27 mouse cellular contexts compared by ENCODE assay signal in genomic region chr7:75411226-75411625, GRCm38 (mm10). TPM values are rescaled to one million over a fixed set of nuclear protein-coding genes. Genes with fewer than 3 reads are reported as not detected.
DNase-seq lines count a peak whose midpoint lies in the region; ATAC-seq and TF ChIP-seq lines count a peak whose summit lies in the region.
"Had no signal": no experiment of that assay in that cellular context is flagged by ENCODE, and none has a peak within 500 bp of the region (broad histone marks: within the 10 kb centered on the region; RNA-seq: fewer than 3 reads in every experiment).

No protein-coding gene starts in this region.

- no peak overlapping the region for H3K4me3 ChIP-seq in stomach, embryonic 16.5 days (replicated peaks; ENCODE audit: low read length)
- no peak overlapping the region for H3K4me3 ChIP-seq in stomach, postnatal 0 days (ENCODE audit: low read depth, low read length)
- H3K4me3 ChIP-seq in embryonic fibroblast, embryonic 13.5 days (ENCODE audit: insufficient read depth, low read length): no peak overlapping the region
- no peak overlapping the region for H3K4me3 ChIP-seq in intestine, postnatal 0 days (ENCODE audit: low read depth, low read length)
- H3K4me3 ChIP-seq in forebrain, postnatal 0 days (ENCODE audit: low read depth, low read length): no peak overlapping the region
- H3K4me3 ChIP-seq: embryonic facial prominence, embryonic 10.5 days; embryonic facial prominence, embryonic 13.5 days; forebrain, embryonic 10.5 days; forebrain, embryonic 13.5 days; heart, adult 2 months; heart, embryonic 10.5 days; heart, embryonic 13.5 days; hindbrain, embryonic 12.5 days; hindbrain, embryonic 15.5 days had no signal

- peak overlapping the region; percentile 54 for H3K27ac ChIP-seq in stomach, embryonic 16.5 days (ENCODE audit: low read length)
- no peak overlapping the region for H3K27ac ChIP-seq in stomach, postnatal 0 days (replicated peaks)
- peak overlapping the region; percentile 95 for H3K27ac ChIP-seq in embryonic fibroblast, embryonic 13.5 days (ENCODE audit: insufficient read depth, low read length)
- peak overlapping the region; percentile 62; the same call in 1 of the 2 replicates for H3K27ac ChIP-seq in intestine, postnatal 0 days (ENCODE audit: low read depth, low read length)
- no peak overlapping the region for H3K27ac ChIP-seq in forebrain, postnatal 0 days (ENCODE audit: low read depth, low read length)
- H3K27ac ChIP-seq: embryonic facial prominence, embryonic 10.5 days; embryonic facial prominence, embryonic 13.5 days; forebrain, embryonic 10.5 days; forebrain, embryonic 13.5 days; heart, adult 2 months; heart, embryonic 10.5 days; heart, embryonic 13.5 days; hindbrain, embryonic 12.5 days; hindbrain, embryonic 15.5 days had no signal

- no peak for DNase-seq in stomach, postnatal 0 days (ENCODE audit: low spot score)
- no peak for DNase-seq in cerebellum, postnatal 14 days
- DNase-seq in embryo, embryonic 10 days (ENCODE audit: low spot score): no peak
- DNase-seq in forebrain, postnatal 0 days: no peak
- DNase-seq: adrenal gland, postnatal 14 days; cerebellum, adult 11-12 months; cerebellum, adult 8-10 months; cerebellum, postnatal 25 days; embryo, embryonic 11 days; gastrocnemius, postnatal 25 days; heart, adult 2 months; heart, postnatal 14 days; kidney, adult 2 months had no signal

- no peaks in the 10 kb centered on the region for H3K36me3 ChIP-seq in stomach, embryonic 16.5 days (ENCODE audit: control insufficient read depth, insufficient read depth, low read length)
- no peaks in the 10 kb centered on the region for H3K36me3 ChIP-seq in stomach, postnatal 0 days (ENCODE audit: control insufficient read depth, insufficient read depth, low read length)
- H3K36me3 ChIP-seq in intestine, postnatal 0 days (ENCODE audit: control insufficient read depth, insufficient read depth): no peaks in the 10 kb centered on the region
- no peaks in the 10 kb centered on the region for H3K36me3 ChIP-seq in forebrain, postnatal 0 days (ENCODE audit: insufficient read depth)
- H3K36me3 ChIP-seq: embryonic facial prominence, embryonic 10.5 days; embryonic facial prominence, embryonic 13.5 days; forebrain, embryonic 10.5 days; heart, embryonic 10.5 days; heart, embryonic 13.5 days; hindbrain, embryonic 12.5 days; hindbrain, embryonic 15.5 days had no signal

- no peak for TF ChIP-seq POLR2A in embryonic fibroblast, embryonic 13.5 days (IDR thresholded peaks at IDR 0.05; ENCODE audit: low read depth, low read length)

- no peak overlapping the region for H3K9ac ChIP-seq in stomach, embryonic 16.5 days (ENCODE audit: low read length)
- no peak overlapping the region for H3K9ac ChIP-seq in stomach, postnatal 0 days (ENCODE audit: low read length)
- no peak overlapping the region for H3K9ac ChIP-seq in intestine, postnatal 0 days (ENCODE audit: low read depth, low read length)
- H3K9ac ChIP-seq in forebrain, postnatal 0 days: no peak overlapping the region
- H3K9ac ChIP-seq: embryonic facial prominence, embryonic 13.5 days; forebrain, embryonic 13.5 days; heart, embryonic 13.5 days; hindbrain, embryonic 12.5 days; hindbrain, embryonic 15.5 days had no signal

- no peaks in the 10 kb centered on the region for H3K9me3 ChIP-seq in stomach, embryonic 16.5 days (replicated peaks; ENCODE audit: control insufficient read depth, low read length)
- H3K9me3 ChIP-seq in stomach, postnatal 0 days (ENCODE audit: control insufficient read depth, low read length): no peaks in the 10 kb centered on the region
- no peaks in the 10 kb centered on the region for H3K9me3 ChIP-seq in intestine, postnatal 0 days (ENCODE audit: control insufficient read depth)
- no peaks in the 10 kb centered on the region for H3K9me3 ChIP-seq in forebrain, postnatal 0 days (ENCODE audit: low read length)
- H3K9me3 ChIP-seq: embryonic facial prominence, embryonic 10.5 days; embryonic facial prominence, embryonic 13.5 days; forebrain, embryonic 10.5 days; forebrain, embryonic 13.5 days; heart, embryonic 10.5 days; heart, embryonic 13.5 days; hindbrain, embryonic 12.5 days; hindbrain, embryonic 15.5 days had no signal

- WGBS in stomach, embryonic 16.5 days: 59% methylated on average over 6 of the region's 6 CpGs
- WGBS in stomach, postnatal 0 days: 49% methylated on average over 6 of the region's 6 CpGs
- WGBS in intestine, postnatal 0 days: 31% methylated on average over 6 of the region's 6 CpGs
- WGBS in forebrain, postnatal 0 days: 81% methylated on average over 6 of the region's 6 CpGs

- TF ChIP-seq EP300 in stomach, postnatal 0 days (optimal IDR thresholded peaks at IDR 0.05): no peak

- H3K27me3 ChIP-seq in stomach, embryonic 16.5 days (ENCODE audit: control insufficient read depth, insufficient read depth, low read length): no peaks in the 10 kb centered on the region
- H3K27me3 ChIP-seq in stomach, postnatal 0 days (ENCODE audit: control insufficient read depth, insufficient read depth, low read length): no peaks in the 10 kb centered on the region
- H3K27me3 ChIP-seq in intestine, postnatal 0 days (replicated peaks; ENCODE audit: control insufficient read depth, insufficient read depth, low read length): no peaks in the 10 kb centered on the region
- H3K27me3 ChIP-seq in forebrain, postnatal 0 days (ENCODE audit: insufficient read depth, low read length): no peaks in the 10 kb centered on the region
- H3K27me3 ChIP-seq: embryonic facial prominence, embryonic 13.5 days; heart, embryonic 13.5 days; hindbrain, embryonic 12.5 days; hindbrain, embryonic 15.5 days; Patski had no signal

- H3K4me1 ChIP-seq in stomach, embryonic 16.5 days (ENCODE audit: control insufficient read depth, insufficient read depth, low read length): peaks cover 12% of the 10 kb centered on the region
- H3K4me1 ChIP-seq in stomach, postnatal 0 days (replicated peaks; ENCODE audit: control insufficient read depth, insufficient read depth): no peaks in the 10 kb centered on the region; the same call in 1 of the 2 replicates
- peaks cover 3% of the 10 kb centered on the region for H3K4me1 ChIP-seq in embryonic fibroblast, embryonic 13.5 days (ENCODE audit: control insufficient read depth, insufficient read depth, low read length)
- no peaks in the 10 kb centered on the region; the same call in 1 of the 2 replicates for H3K4me1 ChIP-seq in intestine, postnatal 0 days (replicated peaks; ENCODE audit: control insufficient read depth, insufficient read depth, low read length)
- H3K4me1 ChIP-seq in forebrain, postnatal 0 days (ENCODE audit: insufficient read depth): no peaks in the 10 kb centered on the region
- H3K4me1 ChIP-seq: embryonic facial prominence, embryonic 13.5 days; hindbrain, embryonic 12.5 days; hindbrain, embryonic 15.5 days had no signal

- no peak overlapping the region for H3K4me2 ChIP-seq in stomach, embryonic 16.5 days (ENCODE audit: low read depth, low read length)
- H3K4me2 ChIP-seq in stomach, postnatal 0 days (replicated peaks; ENCODE audit: low read depth): no peak overlapping the region
- H3K4me2 ChIP-seq in intestine, postnatal 0 days (replicated peaks; ENCODE audit: low read depth): no peak overlapping the region
- H3K4me2 ChIP-seq in forebrain, postnatal 0 days (ENCODE audit: low read depth): no peak overlapping the region
- H3K4me2 ChIP-seq: embryonic facial prominence, embryonic 13.5 days; forebrain, embryonic 13.5 days; heart, embryonic 13.5 days; hindbrain, embryonic 12.5 days; hindbrain, embryonic 15.5 days had no signal

- no peak for ATAC-seq in stomach, embryonic 16.5 days (ENCODE audit: insufficient read depth, low FRiP score)
- ATAC-seq in stomach, postnatal 0 days (ENCODE audit: low FRiP score, low TSS enrichment): no peak
- ATAC-seq in intestine, postnatal 0 days: no peak
- no peak for ATAC-seq in forebrain, postnatal 0 days
- ATAC-seq: CD4-positive, CD25-positive, alpha-beta regulatory T cell, adult 4 months; forebrain, embryonic 13.5 days; forebrain, embryonic 16.5 days; Patski had no signal

- no peak for TF ChIP-seq CTCF in stomach, postnatal 0 days (IDR thresholded peaks at IDR 0.05; ENCODE audit: low read depth)
- no peak for TF ChIP-seq CTCF in embryonic fibroblast, embryonic 13.5 days (IDR thresholded peaks at IDR 0.05; ENCODE audit: borderline replicate concordance, insufficient read depth, low read length)
- TF ChIP-seq CTCF in intestine, postnatal 0 days (IDR thresholded peaks at IDR 0.05; ENCODE audit: low read depth): no peak
- TF ChIP-seq CTCF in forebrain, postnatal 0 days (IDR thresholded peaks at IDR 0.05; ENCODE audit: low read depth): no peak

RNA-seq across cellular contexts. Expression of gene Akap13, which starts 44.1 kb away (rescaled TPM):
- 34.7 and 39.9 TPM in 2 replicates for polyA plus RNA-seq in stomach, embryonic 16.5 days (2015; fragmentation: Nextera tagmentation; extraction: Ambion mirVana)
- 15.2 and 18.8 TPM in 2 replicates for polyA plus RNA-seq in stomach, postnatal 0 days (2015; fragmentation: Nextera tagmentation; extraction: Ambion mirVana)
- polyA plus RNA-seq in embryonic fibroblast, embryonic 13.5 days (2011; ENCODE audit: insufficient read length, low read depth, missing spikeins): 48.3 and 51.8 TPM in 2 replicates
- polyA plus RNA-seq in intestine, postnatal 0 days (2015; fragmentation: Nextera tagmentation; extraction: Ambion mirVana): 17.4 and 19.9 TPM in 2 replicates
- 16.2 and 16.3 TPM in 2 replicates for total RNA-seq in forebrain, postnatal 0 days (2014; rRNA removed)
- polyA plus RNA-seq in forebrain, postnatal 0 days (2015; fragmentation: Nextera tagmentation; extraction: Ambion mirVana): 5.8 and 9.1 TPM in 2 replicates

Comparison
In these comparisons a context has a peak if more than half of its experiments do, and no peak if none do; other contexts are left out.
1. H3K27ac ChIP-seq: peak in stomach, embryonic 16.5 days (single experiment), embryonic fibroblast, embryonic 13.5 days (single experiment) and intestine, postnatal 0 days (single experiment); none in stomach, postnatal 0 days (single experiment) and forebrain, postnatal 0 days (single experiment).